Mouse (Mus musculus) testis, adult 2 months (tissue): ENCODE data around the gene Fam173a.

ENCODE experiments used
- CTCF ChIP-seq: fragments of 200-500 bp; IDR thresholded peaks from 2 replicates; pipeline ENCODE4 v1.5.1; 2012; ENCODE audit warnings: low read depth, mild to moderate bottlenecking, inconsistent platforms, low read length, moderate library complexity; ENCODE audit not compliant: control insufficient read depth, insufficient read depth, insufficient replicate concordance
- POLR2A ChIP-seq: fragments of 200-500 bp; IDR thresholded peaks from 2 replicates; pipeline ENCODE4 v1.6.1; 2012; ENCODE audit warnings: low read depth, mild to moderate bottlenecking, inconsistent platforms, low read length, moderate library complexity; ENCODE audit not compliant: control insufficient read depth

DNA sequence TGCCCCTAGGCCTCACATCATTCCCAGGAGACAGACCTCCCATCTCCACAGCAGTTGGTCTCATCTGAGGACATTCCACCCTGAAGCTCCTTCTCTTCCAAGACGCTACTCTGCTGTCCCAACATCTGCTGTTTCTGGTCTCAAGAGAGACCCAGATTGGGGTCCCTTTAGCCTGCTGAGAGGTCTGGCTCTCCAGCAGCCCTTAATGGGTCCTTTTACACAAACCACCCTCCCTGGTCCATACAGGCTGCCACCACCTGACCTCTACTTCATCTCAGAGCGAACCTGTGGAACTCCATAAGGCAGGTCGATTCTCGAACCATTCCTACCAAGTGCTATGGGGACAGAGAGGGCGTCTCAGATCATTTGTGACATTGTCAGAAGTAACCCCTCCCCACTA is 15.3 kb upstream of the Fam173a start:
- TF ChIP-seq POLR2A = no peak
- TF ChIP-seq CTCF = no peak
